ENCODE assay signal across 28 mouse cellular contexts in genomic region chr1:90139729-90140128, GRCm38 (mm10). TPM values are rescaled to one million over a fixed set of nuclear protein-coding genes. Genes with fewer than 3 reads are reported as not detected.
DNase-seq lines count a peak whose midpoint lies in the region; ATAC-seq lines count a peak whose summit lies in the region.
"Had no signal": no experiment of that assay in that cellular context is flagged by ENCODE, and none has a peak within 500 bp of the region (broad histone marks: within the 10 kb centered on the region; RNA-seq: fewer than 3 reads in every experiment).

No protein-coding gene starts in this region.

- WGBS in embryonic facial prominence, embryonic 15.5 days: 26% methylated on average over 8 of the region's 8 CpGs

- peaks cover 22% of the 10 kb centered on the region for H3K4me1 ChIP-seq in embryonic facial prominence, embryonic 15.5 days
- H3K4me1 ChIP-seq: forebrain, embryonic 12.5 days; liver, embryonic 13.5 days had no signal

- no peaks in the 10 kb centered on the region for H3K27me3 ChIP-seq in embryonic facial prominence, embryonic 15.5 days
- H3K27me3 ChIP-seq: forebrain, embryonic 12.5 days; hindbrain, embryonic 15.5 days; intestine, embryonic 15.5 days; liver, embryonic 13.5 days had no signal

- no peaks in the 10 kb centered on the region for H3K9me3 ChIP-seq in embryonic facial prominence, embryonic 15.5 days (replicated peaks)
- H3K9me3 ChIP-seq: forebrain, embryonic 12.5 days; heart, embryonic 10.5 days; hindbrain, embryonic 15.5 days; intestine, embryonic 15.5 days; limb, embryonic 13.5 days; liver, embryonic 13.5 days had no signal

- H3K4me2 ChIP-seq in embryonic facial prominence, embryonic 15.5 days (replicated peaks): no peak overlapping the region
- H3K4me2 ChIP-seq: forebrain, embryonic 12.5 days; hindbrain, embryonic 15.5 days; intestine, embryonic 15.5 days; limb, embryonic 13.5 days; liver, embryonic 13.5 days had no signal

- H3K4me3 ChIP-seq in embryonic facial prominence, embryonic 15.5 days (replicated peaks): no peak overlapping the region
- H3K4me3 ChIP-seq: erythroblast, embryonic 14.5 days; forebrain, embryonic 12.5 days; heart, embryonic 10.5 days; hindbrain, embryonic 15.5 days; intestine, embryonic 15.5 days; limb, embryonic 13.5 days; liver, embryonic 13.5 days had no signal

- DNase-seq in adrenal gland, postnatal 14 days: peak; percentile 12
- DNase-seq in adrenal gland, postnatal 25 days: no peak
- DNase-seq in kidney, postnatal 4 days: peak; percentile 27 to 46
- DNase-seq in kidney, adult 11 months: no peak
- peak; percentile 60 for DNase-seq in lung, postnatal 10 days
- DNase-seq in lung, postnatal 25 days (ENCODE audit: low spot score): no peak
- DNase-seq in frontal cortex, postnatal 10 days (ENCODE audit: low spot score in 2 of 2): no peak
- DNase-seq: adrenal gland, adult 8-10 months; cerebellum, adult 8-10 months; heart, postnatal 4 days; liver, embryonic 13.5 days; right cerebral cortex, adult 18-20 months; right cerebral cortex, postnatal 4 days; thymus, adult 18-20 months; thymus, postnatal 36 days had no signal

- no peaks in the 10 kb centered on the region for H3K36me3 ChIP-seq in embryonic facial prominence, embryonic 15.5 days
- H3K36me3 ChIP-seq: forebrain, embryonic 12.5 days; heart, embryonic 10.5 days; hindbrain, embryonic 15.5 days; intestine, embryonic 15.5 days; limb, embryonic 13.5 days; liver, embryonic 13.5 days had no signal

- H3K27ac ChIP-seq in embryonic facial prominence, embryonic 15.5 days (replicated peaks): peak overlapping the region; percentile 65
- H3K27ac ChIP-seq: forebrain, embryonic 12.5 days; heart, embryonic 10.5 days; hindbrain, embryonic 15.5 days; intestine, embryonic 15.5 days; limb, embryonic 13.5 days; liver, embryonic 13.5 days; macrophage had no signal

- ATAC-seq in embryonic facial prominence, embryonic 15.5 days (ENCODE audit: insufficient number of reproducible peaks, low FRiP score, low TSS enrichment, low read depth): no peak; the same call in 1 of the 2 replicates
- ATAC-seq: activated CD4-positive, CD25-positive, alpha-beta regulatory T cell, adult 4 months; intestine, embryonic 15.5 days; midbrain, embryonic 16.5 days had no signal

- no peak overlapping the region for H3K9ac ChIP-seq in embryonic facial prominence, embryonic 15.5 days
- H3K9ac ChIP-seq: forebrain, embryonic 12.5 days; hindbrain, embryonic 15.5 days; intestine, embryonic 15.5 days; limb, embryonic 13.5 days; liver, embryonic 13.5 days had no signal

RNA-seq across cellular contexts. Expression of gene Iqca, which starts 13.5 kb away (rescaled TPM):
- not detected in 2 replicates for total RNA-seq in adrenal gland, postnatal 14 days (2021)
- total RNA-seq in adrenal gland, postnatal 25 days (2021): not detected in 2 replicates
- polyA plus RNA-seq in embryonic facial prominence, embryonic 15.5 days (2015; fragmentation: Nextera tagmentation; extraction: Ambion mirVana): 2.5 and 6.9 TPM in 2 replicates
- total RNA-seq: adrenal gland, adult 8-10 months; gastrocnemius, adult 18-20 months; heart, postnatal 4 days had no signal
- polyA plus RNA-seq: activated CD4-positive, CD25-positive, alpha-beta regulatory T cell, adult 4 months; erythroblast, embryonic 14.5 days; large intestine, adult 2 months; liver, embryonic 13.5 days; macrophage; stomach, embryonic 14.5 days had no signal

Comparison
In these comparisons a context has a peak if more than half of its experiments do, and no peak if none do; other contexts are left out.
1. DNase-seq: peak in adrenal gland, postnatal 14 days (single experiment), kidney, postnatal 4 days (2 of 2) and lung, postnatal 10 days (single experiment); none in adrenal gland, postnatal 25 days (single experiment), kidney, adult 11 months (single experiment), lung, postnatal 25 days (single experiment) and frontal cortex, postnatal 10 days (0 of 2).